Mouse (Mus musculus) thymus, adult 2 months (tissue): ENCODE measurements around the gene Erf.

Experiments
- CTCF ChIP-seq: fragments of 200-500 bp; IDR thresholded peaks from 2 replicates; pipeline ENCODE4 v1.5.1; 2012; ENCODE audit warnings: mild to moderate bottlenecking, control low read depth, low read length, moderate library complexity, borderline replicate concordance; ENCODE audit not compliant: control insufficient read depth, poor library complexity, insufficient read depth; ENCODE audit errors: extremely low read depth
- POLR2A ChIP-seq: fragments of 200-500 bp; IDR thresholded peaks from 2 replicates; pipeline ENCODE4 v1.6.1; 2012; ENCODE audit warnings: mild to moderate bottlenecking, low read length, control low read depth, moderate library complexity; ENCODE audit not compliant: control insufficient read depth, poor library complexity, insufficient read depth; ENCODE audit errors: extremely low read depth

DNA sequence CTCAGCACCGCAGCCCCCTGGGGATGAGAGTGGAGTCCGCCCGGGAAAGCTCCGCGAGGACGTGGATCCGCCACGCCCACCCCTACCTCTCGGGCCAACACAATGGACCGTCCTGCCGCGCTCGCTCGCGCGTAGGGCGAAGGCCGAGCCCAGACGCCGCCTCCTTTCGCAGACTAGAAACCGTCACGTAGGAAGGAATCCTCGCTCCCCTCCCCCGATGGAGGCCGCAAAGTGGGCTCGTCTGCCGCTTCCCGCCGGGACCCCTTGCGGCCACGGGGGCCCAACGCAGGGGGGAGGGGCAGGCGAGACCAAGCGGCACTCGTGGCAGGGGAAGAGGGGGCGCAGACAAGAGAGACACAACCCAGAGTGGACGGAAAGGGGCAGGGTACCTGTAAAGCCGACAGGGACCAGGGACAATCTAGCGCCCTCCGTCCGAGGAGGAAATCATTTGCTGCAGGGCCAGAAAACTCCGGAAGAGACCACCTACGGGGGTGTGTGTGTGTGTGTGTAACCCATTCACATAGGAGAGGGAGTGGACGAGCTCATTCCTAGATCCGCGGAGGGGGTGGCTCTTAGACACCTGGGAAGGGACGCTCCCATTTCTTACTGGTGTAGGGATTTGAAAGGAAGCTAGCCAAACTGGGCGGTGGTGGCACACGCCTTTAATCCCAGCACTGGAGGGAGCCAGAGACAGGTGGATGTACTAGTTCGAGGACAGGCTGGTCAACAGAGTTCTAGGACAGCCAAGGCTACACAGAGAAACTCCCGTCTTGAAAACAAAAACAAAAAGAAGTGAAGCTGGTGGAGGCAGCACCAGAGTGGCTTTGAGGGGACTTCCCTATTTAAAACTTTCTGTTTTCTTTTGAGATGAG lies 47.1 kb upstream of the Erf start, which contains the start of gene Pafah1b3:
- TF ChIP-seq POLR2A (no peak), CTCF (peak; percentile 78; the same call in 1 of the 2 replicates)
